Mouse (Mus musculus): ENCODE measurements at regions not wholly inside any gene's neighbourhood (a gene's known extent, or its start where the extent isn't known, plus 50 kb on each side); places are given as distances from the start of the nearest gene placed in this dataset.
A peak's percentile ranks its signal among the peaks of the same experiment; 100 is the strongest.

DNA sequence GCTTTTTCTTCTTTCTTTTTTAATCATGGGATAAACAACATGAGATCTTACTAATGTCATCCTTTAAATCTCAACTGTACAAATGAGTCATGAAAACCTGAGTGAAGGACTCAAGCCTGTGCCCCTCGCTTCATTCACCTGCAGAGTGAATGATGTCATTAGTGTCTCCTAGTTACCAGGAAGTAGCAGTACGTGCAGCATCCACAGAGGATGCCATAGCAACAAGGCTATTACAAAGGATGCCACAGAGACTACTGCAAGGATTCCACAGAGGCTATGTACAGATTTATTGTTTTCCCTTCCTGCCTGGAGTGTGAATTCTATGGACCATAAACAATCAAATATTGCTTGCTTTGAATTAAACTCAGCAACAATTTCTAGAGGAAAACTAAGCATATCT, 98.0 kb upstream of the Fat4 start:
- no peaks in the 10 kb centered on the region for H3K4me1 ChIP-seq (replicated peaks; ENCODE audit: control insufficient read depth, insufficient read depth, low read length)
- no peak overlapping the region for H3K4me2 ChIP-seq (replicated peaks; ENCODE audit: low read depth, low read length)
- 34% methylated on average over 2 of the region's 2 CpGs for WGBS
- H3K9me3 ChIP-seq (ENCODE audit: control insufficient read depth, low read length): no peaks in the 10 kb centered on the region
- DNase-seq (ENCODE audit: low spot score) (peak; percentile 25), ATAC-seq (ENCODE audit: low FRiP score) (peak; percentile 60; the same call in 1 of the 2 replicates)
- no peak overlapping the region for H3K27ac ChIP-seq (ENCODE audit: low read depth, low read length)
- no peak overlapping the region for H3K4me3 ChIP-seq (ENCODE audit: low read depth, low read length)
- H3K36me3 ChIP-seq (ENCODE audit: control insufficient read depth, insufficient read depth, low read length): no peaks in the 10 kb centered on the region
- H3K9ac ChIP-seq (ENCODE audit: low read depth, low read length): no peak overlapping the region
- no peaks in the 10 kb centered on the region for H3K27me3 ChIP-seq (ENCODE audit: control insufficient read depth, insufficient read depth, low read length)

DNA sequence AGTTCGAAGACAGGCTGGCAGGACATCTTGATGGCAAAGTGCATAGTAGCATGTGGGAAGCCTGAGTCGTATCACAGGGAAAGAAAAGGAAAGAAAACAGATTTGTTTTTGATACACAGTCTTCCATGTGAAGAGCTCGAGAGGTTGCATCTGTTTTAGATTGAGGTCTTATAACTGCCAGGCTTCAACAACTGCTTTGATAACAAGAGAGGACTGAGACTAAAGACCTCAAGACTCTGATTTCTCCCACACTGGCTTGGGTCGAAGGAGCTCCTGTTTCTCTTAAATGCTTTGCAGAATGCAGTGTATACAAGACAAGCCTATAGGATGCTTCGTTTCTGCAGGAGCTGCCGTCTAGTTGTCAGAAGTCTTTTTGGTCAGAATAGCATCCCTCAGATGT, 103.0 kb upstream of the Fat4 start:
- no peak for ATAC-seq (ENCODE audit: low FRiP score)
- WGBS: 73% methylated on average over 6 of the region's 6 CpGs

DNA sequence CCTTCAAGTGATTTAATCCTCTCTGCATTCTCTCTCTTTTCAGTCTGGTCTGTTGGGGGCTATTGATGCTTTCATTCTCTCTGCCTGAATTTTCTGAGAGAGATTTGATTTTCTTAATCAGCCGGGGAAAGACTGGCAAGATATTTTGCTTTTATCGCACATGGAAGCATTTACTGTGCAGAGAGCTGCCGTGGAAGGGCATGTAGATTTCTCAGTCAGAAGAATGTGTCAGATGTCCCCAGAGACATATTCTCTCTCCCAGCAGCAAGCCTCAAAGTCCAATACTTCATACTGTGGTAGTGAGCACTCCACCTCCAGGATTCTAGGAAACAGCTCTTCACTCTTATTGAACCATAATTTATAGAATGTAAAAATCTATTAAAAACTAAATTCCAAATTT, 103.7 kb upstream of the Fat4 start:
- no peaks in the 10 kb centered on the region for H3K9me3 ChIP-seq (ENCODE audit: control insufficient read depth, low read length)
- H3K4me1 ChIP-seq (replicated peaks; ENCODE audit: control insufficient read depth, insufficient read depth, low read length): no peaks in the 10 kb centered on the region
- H3K9ac ChIP-seq (ENCODE audit: low read depth, low read length): no peak overlapping the region
- H3K36me3 ChIP-seq (ENCODE audit: control insufficient read depth, insufficient read depth, low read length): no peaks in the 10 kb centered on the region
- H3K27ac ChIP-seq (ENCODE audit: low read depth, low read length): no peak overlapping the region
- no peak overlapping the region for H3K4me2 ChIP-seq (replicated peaks; ENCODE audit: low read depth, low read length)
- ATAC-seq (ENCODE audit: low FRiP score): no peak
- 64% methylated on average over 3 of the region's 3 CpGs for WGBS
- H3K27me3 ChIP-seq (ENCODE audit: control insufficient read depth, insufficient read depth, low read length): no peaks in the 10 kb centered on the region
- no peak overlapping the region for H3K4me3 ChIP-seq (ENCODE audit: low read depth, low read length)
- no peak for DNase-seq (ENCODE audit: low spot score)

More for the DNA sequence above, 103.0 kb upstream of the Fat4 start:
- Histone ChIP-seq H3K27ac (ENCODE audit: low read depth, low read length) (no peak overlapping the region), H3K4me1 (replicated peaks; ENCODE audit: control insufficient read depth, insufficient read depth, low read length) (no peaks in the 10 kb centered on the region), H3K27me3 (ENCODE audit: control insufficient read depth, insufficient read depth, low read length) (no peaks in the 10 kb centered on the region), H3K4me3 (ENCODE audit: low read depth, low read length) (no peak overlapping the region), H3K36me3 (ENCODE audit: control insufficient read depth, insufficient read depth, low read length) (no peaks in the 10 kb centered on the region), H3K9me3 (ENCODE audit: control insufficient read depth, low read length) (no peaks in the 10 kb centered on the region), H3K4me2 (replicated peaks; ENCODE audit: low read depth, low read length) (no peak overlapping the region), H3K9ac (ENCODE audit: low read depth, low read length) (no peak overlapping the region)
- DNase-seq (ENCODE audit: low spot score): no peak

DNA sequence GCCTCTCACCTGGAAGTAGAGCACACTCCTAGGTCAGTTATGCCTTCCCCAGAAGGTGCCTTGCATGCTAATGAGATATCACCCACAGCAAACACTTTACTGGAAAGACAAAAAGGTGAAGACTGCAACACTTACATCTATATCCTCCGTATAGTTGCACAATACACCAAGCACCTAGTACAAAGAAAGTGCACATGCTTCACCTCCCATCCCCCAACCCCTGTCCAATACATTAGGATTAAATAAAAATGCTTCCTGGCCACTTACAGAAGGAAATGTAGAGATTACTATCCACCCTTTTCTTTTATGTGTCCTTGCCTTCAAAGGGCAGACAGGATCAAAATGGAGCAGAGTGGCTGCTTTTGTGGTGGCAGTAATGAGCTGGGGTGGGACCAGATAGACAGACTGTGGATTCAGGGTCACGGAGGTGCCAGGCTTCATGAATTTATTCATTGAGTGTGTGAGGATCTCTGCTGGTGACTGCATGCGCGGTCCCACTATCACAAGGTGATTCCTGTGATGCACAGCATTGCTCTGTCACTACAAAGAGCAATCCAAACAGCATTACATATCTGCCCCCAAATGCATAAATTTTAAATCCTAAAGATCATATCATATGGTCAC, 109.9 kb upstream of the Fat4 start:
- Histone ChIP-seq H3K4me1 (replicated peaks; ENCODE audit: control insufficient read depth, insufficient read depth, low read length) (peaks cover 5% of the 10 kb centered on the region; the same call in 1 of the 2 replicates), H3K27me3 (ENCODE audit: control insufficient read depth, insufficient read depth, low read length) (no peaks in the 10 kb centered on the region), H3K4me3 (ENCODE audit: low read depth, low read length) (no peak overlapping the region), H3K36me3 (ENCODE audit: control insufficient read depth, insufficient read depth, low read length) (no peaks in the 10 kb centered on the region), H3K9me3 (ENCODE audit: control insufficient read depth, low read length) (no peaks in the 10 kb centered on the region), H3K9ac (ENCODE audit: low read depth, low read length) (no peak overlapping the region), H3K4me2 (replicated peaks; ENCODE audit: low read depth, low read length) (no peak overlapping the region), H3K27ac (ENCODE audit: low read depth, low read length) (no peak overlapping the region)
- DNase-seq (ENCODE audit: low spot score) (peak; percentile 36), ATAC-seq (ENCODE audit: low FRiP score) (peak; percentile 83)
- WGBS: 53% methylated on average over 4 of the region's 4 CpGs

DNA sequence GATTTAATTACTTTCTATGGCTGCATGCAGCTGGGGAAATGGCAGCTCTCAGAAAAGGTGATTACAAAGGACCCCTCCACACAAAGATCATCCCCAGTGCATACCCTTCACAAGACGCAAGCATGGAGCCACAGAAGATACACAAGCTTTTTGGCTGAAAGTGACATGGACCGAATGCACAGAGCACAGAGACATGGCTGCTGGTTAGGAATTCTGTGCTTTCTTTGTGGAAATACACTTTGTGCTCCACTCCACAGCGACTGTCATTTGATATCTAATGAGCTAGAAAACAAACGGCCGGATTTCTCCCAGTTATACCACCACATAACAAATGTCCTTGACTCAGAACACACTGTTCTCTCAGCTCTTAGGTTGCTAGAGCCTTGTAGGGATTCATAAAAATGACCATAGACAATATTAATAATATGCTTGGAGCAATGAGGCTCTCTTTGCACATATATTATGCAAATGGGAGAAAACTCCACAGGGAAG, 132.1 kb upstream of the Fat4 start:
- ATAC-seq (ENCODE audit: low FRiP score): peak; percentile 56; the same call in 1 of the 2 replicates

DNA sequence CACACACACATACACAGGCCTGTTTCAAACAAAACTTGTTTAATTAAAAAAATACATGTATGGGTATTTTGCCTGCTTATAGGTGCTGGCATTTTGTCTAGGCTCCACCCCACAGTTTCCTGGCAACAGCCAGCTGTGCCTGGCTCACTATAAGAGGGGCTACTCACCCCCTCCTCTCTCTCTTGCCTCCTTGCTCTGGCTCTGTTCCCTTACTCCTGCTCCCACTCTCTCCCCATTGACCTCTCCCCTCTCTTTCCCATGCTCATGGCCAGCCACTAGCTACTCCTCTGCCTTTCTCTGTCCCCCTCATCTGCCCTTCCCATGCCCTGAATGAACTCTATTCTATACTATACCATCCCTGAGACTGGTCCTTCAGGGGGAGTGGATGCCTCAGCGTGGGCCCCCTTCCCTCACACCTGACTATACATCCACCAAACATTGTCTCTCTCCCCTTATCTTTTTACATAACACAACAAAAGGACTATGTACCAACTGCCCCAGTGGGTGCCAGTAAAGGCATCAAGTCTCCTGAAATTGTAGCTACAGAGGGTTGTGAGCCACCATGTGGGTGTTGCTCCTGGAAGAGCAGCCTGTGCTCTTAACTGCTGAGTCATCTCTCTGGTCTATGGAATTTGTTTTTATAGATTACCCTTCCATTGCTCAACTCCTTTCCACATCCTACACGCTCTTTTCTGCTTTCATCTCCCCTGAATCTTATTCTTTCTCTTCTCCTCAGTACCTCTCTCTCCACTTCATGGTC, 133.1 kb upstream of the Fat4 start:
- 80% methylated on average over 2 of the region's 2 CpGs for WGBS
- no peak overlapping the region for H3K4me3 ChIP-seq (ENCODE audit: low read depth, low read length)
- H3K9me3 ChIP-seq (ENCODE audit: control insufficient read depth, low read length): no peaks in the 10 kb centered on the region
- no peak for DNase-seq (ENCODE audit: low spot score)
- H3K27me3 ChIP-seq (ENCODE audit: control insufficient read depth, insufficient read depth, low read length): no peaks in the 10 kb centered on the region
- no peak overlapping the region; the same call in 1 of the 2 replicates for H3K27ac ChIP-seq (ENCODE audit: low read depth, low read length)
- no peak overlapping the region for H3K4me2 ChIP-seq (replicated peaks; ENCODE audit: low read depth, low read length)
- ATAC-seq (ENCODE audit: low FRiP score): no peak
- no peaks in the 10 kb centered on the region for H3K36me3 ChIP-seq (ENCODE audit: control insufficient read depth, insufficient read depth, low read length)
- H3K4me1 ChIP-seq (replicated peaks; ENCODE audit: control insufficient read depth, insufficient read depth, low read length): no peaks in the 10 kb centered on the region
- H3K9ac ChIP-seq (ENCODE audit: low read depth, low read length): no peak overlapping the region

More for the DNA sequence above, 132.1 kb upstream of the Fat4 start:
- Histone ChIP-seq H3K36me3 (ENCODE audit: control insufficient read depth, insufficient read depth, low read length) (no peaks in the 10 kb centered on the region), H3K4me3 (ENCODE audit: low read depth, low read length) (no peak overlapping the region), H3K9me3 (ENCODE audit: control insufficient read depth, low read length) (no peaks in the 10 kb centered on the region), H3K27ac (ENCODE audit: low read depth, low read length) (peak overlapping the region; percentile 38), H3K4me2 (replicated peaks; ENCODE audit: low read depth, low read length) (no peak overlapping the region), H3K9ac (ENCODE audit: low read depth, low read length) (no peak overlapping the region), H3K4me1 (replicated peaks; ENCODE audit: control insufficient read depth, insufficient read depth, low read length) (no peaks in the 10 kb centered on the region), H3K27me3 (ENCODE audit: control insufficient read depth, insufficient read depth, low read length) (no peaks in the 10 kb centered on the region)
- DNase-seq (ENCODE audit: low spot score): peak; percentile 18
- 55% methylated on average over 5 of the region's 5 CpGs for WGBS

DNA sequence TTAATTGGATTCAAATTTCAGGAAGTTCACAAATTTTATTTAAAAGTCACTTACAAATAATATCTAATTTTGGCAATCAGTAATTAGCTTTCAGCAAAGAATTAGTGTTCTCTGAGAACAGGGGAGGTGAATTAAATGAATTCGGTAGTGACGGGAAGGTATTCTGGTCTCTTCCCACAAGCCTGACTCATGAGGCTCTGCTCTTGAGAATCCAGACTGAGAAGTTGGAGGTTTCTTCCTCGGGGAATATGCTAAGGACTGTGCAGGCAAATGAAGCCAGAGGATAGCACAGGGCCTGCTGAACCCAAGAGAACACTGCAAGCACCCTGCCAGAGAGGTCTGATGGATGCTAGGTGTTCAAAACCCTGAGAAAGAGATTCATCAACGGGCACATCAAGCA, 144.6 kb upstream of the Fat4 start:
- Histone ChIP-seq H3K4me3 (ENCODE audit: low read depth, low read length) (no peak overlapping the region), H3K4me1 (replicated peaks; ENCODE audit: control insufficient read depth, insufficient read depth, low read length) (no peaks in the 10 kb centered on the region), H3K27me3 (ENCODE audit: control insufficient read depth, insufficient read depth, low read length) (no peaks in the 10 kb centered on the region), H3K36me3 (ENCODE audit: control insufficient read depth, insufficient read depth, low read length) (no peaks in the 10 kb centered on the region), H3K27ac (ENCODE audit: low read depth, low read length) (no peak overlapping the region), H3K9ac (ENCODE audit: low read depth, low read length) (no peak overlapping the region), H3K9me3 (ENCODE audit: control insufficient read depth, low read length) (no peaks in the 10 kb centered on the region), H3K4me2 (replicated peaks; ENCODE audit: low read depth, low read length) (no peak overlapping the region)
- ATAC-seq (ENCODE audit: low FRiP score) (no peak), DNase-seq (ENCODE audit: low spot score) (no peak)
- WGBS: 83% methylated on average over 4 of the region's 4 CpGs

DNA sequence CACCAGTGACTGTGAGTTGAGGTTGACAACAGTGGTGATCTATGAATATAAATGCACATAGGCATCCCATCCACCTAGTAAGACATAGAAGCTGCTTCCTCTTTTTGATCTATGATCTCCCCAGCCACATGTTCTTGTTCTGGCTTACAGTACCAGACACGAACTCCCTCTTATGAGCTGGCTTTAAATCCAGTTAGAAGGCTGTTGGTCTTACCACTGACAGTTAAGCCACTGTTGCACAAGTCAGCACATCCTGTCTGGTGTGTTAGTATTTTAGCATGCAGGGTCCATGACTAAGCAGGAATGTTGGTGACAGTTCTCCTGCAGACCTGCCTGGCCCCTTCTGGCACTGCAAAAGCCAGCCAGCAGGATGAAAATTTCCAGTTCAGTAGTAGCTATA, 164.1 kb upstream of the Fat4 start:
- WGBS: 84% methylated on average over 1 of the region's 1 CpGs

More for the DNA sequence above, 164.1 kb upstream of the Fat4 start:
- Histone ChIP-seq H3K4me3 (ENCODE audit: low read depth, low read length) (no peak overlapping the region), H3K4me2 (replicated peaks; ENCODE audit: low read depth, low read length) (no peak overlapping the region), H3K27ac (ENCODE audit: low read depth, low read length) (no peak overlapping the region), H3K36me3 (ENCODE audit: control insufficient read depth, insufficient read depth, low read length) (no peaks in the 10 kb centered on the region), H3K9me3 (ENCODE audit: control insufficient read depth, low read length) (no peaks in the 10 kb centered on the region), H3K9ac (ENCODE audit: low read depth, low read length) (no peak overlapping the region), H3K27me3 (ENCODE audit: control insufficient read depth, insufficient read depth, low read length) (no peaks in the 10 kb centered on the region), H3K4me1 (replicated peaks; ENCODE audit: control insufficient read depth, insufficient read depth, low read length) (no peaks in the 10 kb centered on the region)
- DNase-seq (ENCODE audit: low spot score) (no peak), ATAC-seq (ENCODE audit: low FRiP score) (no peak)

All from hindbrain, embryonic 11.5 days (tissue).